Mouse (Mus musculus): ENCODE measurements around the gene Sgsm1. TPM values are rescaled to one million over a fixed set of nuclear protein-coding genes. Genes with fewer than 3 reads are reported as not detected.

The Sgsm1 gene
- polyA plus RNA-seq, 1 experiment from 2014 or later, result 4.9 TPM

DNA sequence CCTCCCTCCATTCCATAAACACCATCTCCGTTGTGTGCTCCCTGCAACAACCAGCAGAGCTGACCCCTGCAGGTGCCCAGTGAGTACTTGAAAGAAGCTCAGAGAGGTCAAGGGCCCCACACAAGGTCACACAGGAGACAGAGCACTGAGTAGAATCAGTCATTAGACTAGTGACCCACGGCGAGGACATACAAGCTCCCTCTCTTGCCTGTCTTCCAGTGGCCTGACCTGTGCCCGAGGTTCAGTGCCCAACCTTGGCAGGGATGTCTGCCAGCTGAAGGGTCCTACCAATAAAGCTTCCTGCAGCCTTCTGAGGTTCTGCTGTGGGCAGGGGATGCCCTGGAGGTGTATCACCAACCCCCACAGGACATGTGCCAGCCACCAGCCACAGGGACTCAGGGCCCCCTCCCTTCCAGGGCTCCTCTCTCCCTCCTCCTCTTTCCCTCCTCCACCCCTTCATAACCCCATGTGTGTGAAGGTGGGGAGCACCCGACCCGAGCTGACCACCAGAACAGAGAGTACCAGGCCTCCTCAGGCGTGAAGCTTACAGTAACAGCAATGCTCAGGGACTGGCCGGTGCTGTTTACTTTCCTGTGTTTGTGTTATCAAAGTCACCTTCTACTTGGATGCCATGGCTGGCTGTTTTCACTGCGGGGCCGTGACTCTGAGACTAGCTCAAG is 98.3 kb downstream of the Sgsm1 start:
- 74% methylated on average over 10 of the region's 10 CpGs for whole genome bisulfite sequencing
- H3K4me1 ChIP-seq (replicated peaks; ENCODE audit: control insufficient read depth, insufficient read depth, low read length), result peaks cover 14% of the 10 kb centered on the region
- no peaks in the 10 kb centered on the region for H3K9me3 ChIP-seq (ENCODE audit: control insufficient read depth, low read length)

DNA sequence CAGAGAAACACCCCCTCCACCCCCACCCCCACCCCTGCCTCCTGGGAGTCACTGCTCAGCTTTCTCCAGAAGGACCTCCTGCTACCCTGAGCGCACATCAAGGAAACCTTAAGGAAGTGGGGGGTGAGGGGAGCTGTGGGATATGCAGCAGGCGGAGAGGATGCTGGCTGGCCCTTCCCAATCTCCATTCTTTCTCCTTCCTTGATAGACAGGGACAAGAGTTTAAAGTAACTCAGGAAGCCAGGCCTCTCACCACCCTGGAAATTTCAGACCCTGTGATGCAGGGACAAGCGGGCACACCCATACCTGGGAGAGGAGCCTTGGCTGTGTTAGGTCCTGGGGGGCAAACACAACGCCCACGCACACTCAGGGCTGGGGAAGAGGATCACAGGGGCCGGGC is 100.3 kb downstream of the Sgsm1 start:
- Histone ChIP-seq H3K27ac (ENCODE audit: low read depth, low read length) (0 out of 2 replicates have a peak overlapping the region, but pooled peaks have one; percentile 32), H3K4me1 (replicated peaks; ENCODE audit: control insufficient read depth, insufficient read depth, low read length) (peaks cover 27% of the 10 kb centered on the region), H3K9ac (ENCODE audit: low read depth, low read length) (no peak overlapping the region), H3K27me3 (replicated peaks; ENCODE audit: control insufficient read depth, insufficient read depth, low read length) (no peaks in the 10 kb centered on the region), H3K9me3 (ENCODE audit: control insufficient read depth, low read length) (no peaks in the 10 kb centered on the region), H3K4me3 (ENCODE audit: low read depth, low read length) (no peak overlapping the region), H3K36me3 (ENCODE audit: control insufficient read depth, insufficient read depth, low read length) (no peaks in the 10 kb centered on the region), H3K4me2 (no peak overlapping the region)
- 70% methylated on average over 6 of the region's 6 CpGs for WGBS
- DNase-seq (ENCODE audit: low spot score) (no peak), ATAC-seq (replicated peaks; ENCODE audit: low FRiP score) (no peak)

More for the DNA sequence above, 98.3 kb downstream of the Sgsm1 start:
- Histone ChIP-seq H3K36me3 (ENCODE audit: control insufficient read depth, insufficient read depth, low read length) (no peaks in the 10 kb centered on the region), H3K4me2 (no peak overlapping the region), H3K27me3 (replicated peaks; ENCODE audit: control insufficient read depth, insufficient read depth, low read length) (no peaks in the 10 kb centered on the region), H3K4me3 (ENCODE audit: low read depth, low read length) (no peak overlapping the region), H3K27ac (ENCODE audit: low read depth, low read length) (no peak overlapping the region), H3K9ac (ENCODE audit: low read depth, low read length) (no peak overlapping the region)
- DNase-seq (ENCODE audit: low spot score), result no peak
- no peak for ATAC-seq (replicated peaks; ENCODE audit: low FRiP score)

- Histone ChIP-seq H3K4me3 (ENCODE audit: low read depth, low read length) (no peak overlapping the region), H3K9me3 (ENCODE audit: control insufficient read depth, low read length) (no peaks in the 10 kb centered on the region), H3K27me3 (replicated peaks; ENCODE audit: control insufficient read depth, insufficient read depth, low read length) (no peaks in the 10 kb centered on the region), H3K4me2 (no peak overlapping the region), H3K4me1 (replicated peaks; ENCODE audit: control insufficient read depth, insufficient read depth, low read length) (peaks cover 27% of the 10 kb centered on the region), H3K36me3 (ENCODE audit: control insufficient read depth, insufficient read depth, low read length) (no peaks in the 10 kb centered on the region), H3K9ac (ENCODE audit: low read depth, low read length) (no peak overlapping the region), H3K27ac (ENCODE audit: low read depth, low read length) (no peak overlapping the region)
- WGBS, result 60% methylated on average over 13 of the region's 13 CpGs
- ATAC-seq (replicated peaks; ENCODE audit: low FRiP score) (no peak), DNase-seq (ENCODE audit: low spot score) (no peak)
Measured at GRCm38 (mm10) chr5:113209898-113210297, 100.7 kb downstream of the Sgsm1 start.

GRCm38 (mm10) chr5:113209401-113209750 is 101.2 kb downstream of the Sgsm1 start:
- Histone ChIP-seq H3K4me3 (ENCODE audit: low read depth, low read length) (no peak overlapping the region), H3K4me2 (no peak overlapping the region), H3K36me3 (ENCODE audit: control insufficient read depth, insufficient read depth, low read length) (no peaks in the 10 kb centered on the region), H3K27ac (ENCODE audit: low read depth, low read length) (no peak overlapping the region; the same call in 1 of the 2 replicates), H3K27me3 (replicated peaks; ENCODE audit: control insufficient read depth, insufficient read depth, low read length) (no peaks in the 10 kb centered on the region), H3K9me3 (ENCODE audit: control insufficient read depth, low read length) (no peaks in the 10 kb centered on the region), H3K4me1 (replicated peaks; ENCODE audit: control insufficient read depth, insufficient read depth, low read length) (peaks cover 27% of the 10 kb centered on the region), H3K9ac (ENCODE audit: low read depth, low read length) (no peak overlapping the region)
- WGBS, result 49% methylated on average over 11 of the region's 11 CpGs
- ATAC-seq (replicated peaks; ENCODE audit: low FRiP score) (no peak), DNase-seq (ENCODE audit: low spot score) (no peak)

GRCm38 (mm10) chr5:113208622-113209400 is 101.8 kb downstream of the Sgsm1 start:
- 55% methylated on average over 11 of the region's 11 CpGs for WGBS
- no peaks in the 10 kb centered on the region for H3K27me3 ChIP-seq (replicated peaks; ENCODE audit: control insufficient read depth, insufficient read depth, low read length)
- H3K27ac ChIP-seq (ENCODE audit: low read depth, low read length), result no peak overlapping the region; the same call in 1 of the 2 replicates
- ATAC-seq (replicated peaks; ENCODE audit: low FRiP score) (no peak), DNase-seq (ENCODE audit: low spot score) (no peak)
- no peak overlapping the region for H3K4me2 ChIP-seq
- no peak overlapping the region for H3K9ac ChIP-seq (ENCODE audit: low read depth, low read length)
- no peaks in the 10 kb centered on the region for H3K9me3 ChIP-seq (ENCODE audit: control insufficient read depth, low read length)
- H3K36me3 ChIP-seq (ENCODE audit: control insufficient read depth, insufficient read depth, low read length), result no peaks in the 10 kb centered on the region
- H3K4me3 ChIP-seq (ENCODE audit: low read depth, low read length), result no peak overlapping the region
- H3K4me1 ChIP-seq (replicated peaks; ENCODE audit: control insufficient read depth, insufficient read depth, low read length), result peaks cover 27% of the 10 kb centered on the region

- no peak for DNase-seq (ENCODE audit: low spot score)
- H3K4me1 ChIP-seq (replicated peaks; ENCODE audit: control insufficient read depth, insufficient read depth, low read length), result peaks cover 27% of the 10 kb centered on the region
Measured at GRCm38 (mm10) chr5:113208048-113208447, 102.5 kb downstream of the Sgsm1 start.

DNA sequence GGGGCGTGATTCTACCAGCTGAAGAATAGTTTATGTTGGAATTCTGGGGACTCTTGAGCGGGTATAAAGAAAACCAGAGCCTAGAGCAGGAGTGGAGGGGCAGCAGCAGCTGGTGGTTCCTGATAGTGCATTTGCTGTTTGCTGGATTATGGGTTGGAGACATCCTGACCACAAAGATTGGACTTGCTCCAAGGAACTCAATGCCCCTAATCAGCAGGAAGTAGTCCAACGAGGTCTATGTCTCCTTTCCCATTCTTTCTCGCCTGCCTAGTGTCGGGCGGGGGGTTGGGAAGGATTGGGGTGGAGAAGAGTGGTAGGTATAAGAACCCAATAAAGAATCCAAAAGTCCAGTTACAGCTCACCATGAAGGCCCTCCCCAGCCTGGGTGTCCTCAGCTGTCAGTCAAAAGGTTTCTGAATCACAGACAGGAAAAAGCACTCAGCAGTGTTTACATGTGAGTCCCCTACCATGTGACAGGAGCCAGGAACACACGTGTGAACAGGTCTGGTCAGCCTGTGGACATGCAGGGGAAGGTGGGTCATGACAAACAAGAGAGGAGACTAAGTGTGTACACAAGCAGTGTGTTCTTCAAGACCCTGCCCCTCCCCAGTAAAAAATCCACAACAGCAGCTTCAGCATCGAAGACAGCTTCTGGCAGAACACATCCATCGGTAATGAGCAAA is 103.8 kb downstream of the Sgsm1 start:
- H3K27ac ChIP-seq (ENCODE audit: low read depth, low read length), result no peak overlapping the region
- H3K4me3 ChIP-seq (ENCODE audit: low read depth, low read length), result no peak overlapping the region
- H3K9me3 ChIP-seq (ENCODE audit: control insufficient read depth, low read length), result no peaks in the 10 kb centered on the region
- no peak overlapping the region for H3K4me2 ChIP-seq
- WGBS, result 25% methylated on average over 9 of the region's 9 CpGs
- DNase-seq (ENCODE audit: low spot score) (no peak), ATAC-seq (replicated peaks; ENCODE audit: low FRiP score) (no peak)
- no peaks in the 10 kb centered on the region for H3K27me3 ChIP-seq (replicated peaks; ENCODE audit: control insufficient read depth, insufficient read depth, low read length)
- no peaks in the 10 kb centered on the region for H3K36me3 ChIP-seq (ENCODE audit: control insufficient read depth, insufficient read depth, low read length)
- peaks cover 25% of the 10 kb centered on the region for H3K4me1 ChIP-seq (replicated peaks; ENCODE audit: control insufficient read depth, insufficient read depth, low read length)
- no peak overlapping the region for H3K9ac ChIP-seq (ENCODE audit: low read depth, low read length)

More at GRCm38 (mm10) chr5:113208048-113208447, 102.5 kb downstream of the Sgsm1 start:
- H3K4me2 ChIP-seq, result no peak overlapping the region
- no peak overlapping the region for H3K4me3 ChIP-seq (ENCODE audit: low read depth, low read length)
- no peak overlapping the region for H3K27ac ChIP-seq (ENCODE audit: low read depth, low read length)
- WGBS, result 58% methylated on average over 4 of the region's 4 CpGs
- H3K36me3 ChIP-seq (ENCODE audit: control insufficient read depth, insufficient read depth, low read length), result no peaks in the 10 kb centered on the region
- no peaks in the 10 kb centered on the region for H3K27me3 ChIP-seq (replicated peaks; ENCODE audit: control insufficient read depth, insufficient read depth, low read length)
- no peak for ATAC-seq (replicated peaks; ENCODE audit: low FRiP score)
- no peak overlapping the region for H3K9ac ChIP-seq (ENCODE audit: low read depth, low read length)
- H3K9me3 ChIP-seq (ENCODE audit: control insufficient read depth, low read length), result no peaks in the 10 kb centered on the region

GRCm38 (mm10) chr5:113204193-113204592 is 106.4 kb downstream of the Sgsm1 start:
- no peaks in the 10 kb centered on the region for H3K27me3 ChIP-seq (replicated peaks; ENCODE audit: control insufficient read depth, insufficient read depth, low read length)
- no peak overlapping the region for H3K4me2 ChIP-seq
- no peaks in the 10 kb centered on the region for H3K36me3 ChIP-seq (ENCODE audit: control insufficient read depth, insufficient read depth, low read length)
- no peak overlapping the region for H3K9ac ChIP-seq (ENCODE audit: low read depth, low read length)
- WGBS, result 90% methylated on average over 9 of the region's 9 CpGs
- peaks cover 24% of the 10 kb centered on the region for H3K4me1 ChIP-seq (replicated peaks; ENCODE audit: control insufficient read depth, insufficient read depth, low read length)
- H3K27ac ChIP-seq (ENCODE audit: low read depth, low read length), result no peak overlapping the region
- H3K4me3 ChIP-seq (ENCODE audit: low read depth, low read length), result no peak overlapping the region
- DNase-seq (ENCODE audit: low spot score) (no peak), ATAC-seq (replicated peaks; ENCODE audit: low FRiP score) (no peak)
- H3K9me3 ChIP-seq (ENCODE audit: control insufficient read depth, low read length), result no peaks in the 10 kb centered on the region
